In the genomic region with DNA sequence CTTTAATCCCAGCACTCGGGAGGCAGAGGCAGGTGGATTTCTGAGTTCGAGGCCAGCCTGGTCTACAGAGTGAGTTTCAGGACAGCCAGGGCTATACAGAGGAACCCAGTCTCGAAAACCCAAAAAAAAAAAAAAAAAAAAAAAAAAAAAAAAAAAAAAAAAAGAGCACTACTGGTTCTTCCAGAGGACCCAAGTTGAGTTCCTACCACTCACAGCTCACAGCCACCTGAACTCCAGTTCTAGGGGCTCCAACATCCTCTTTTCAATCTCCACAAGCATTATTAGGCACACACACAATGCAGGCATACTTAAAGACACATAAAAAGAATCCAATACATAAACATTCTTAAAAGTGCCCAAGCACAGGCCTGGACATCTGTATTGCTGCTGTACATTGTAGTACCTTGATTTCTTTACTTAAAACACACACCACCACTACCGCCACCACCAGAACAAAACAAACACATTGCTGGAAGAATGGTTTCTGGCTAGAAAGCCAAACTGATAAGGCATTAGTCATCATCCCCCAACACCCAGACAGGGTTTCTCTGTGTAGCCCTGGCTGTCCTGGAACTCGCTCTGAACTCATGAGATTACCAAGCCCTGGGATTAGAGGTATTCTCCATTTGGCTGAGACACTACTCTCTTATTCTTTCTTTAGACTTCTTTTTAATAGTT, we compare ENCODE assay signal across 17 mouse cellular contexts. TPM values are rescaled to one million over a fixed set of nuclear protein-coding genes. Genes with fewer than 3 reads are reported as not detected.
DNase-seq lines count a peak whose midpoint lies in the region; ATAC-seq and TF ChIP-seq lines count a peak whose summit lies in the region.
"Had no signal": no experiment of that assay in that cellular context is flagged by ENCODE, and none has a peak within 500 bp of the region (broad histone marks: within the 10 kb centered on the region; RNA-seq: fewer than 3 reads in every experiment).

No protein-coding gene starts in this region.

- TF ChIP-seq POLR2A in CH12.LX (IDR thresholded peaks at IDR 0.05; ENCODE audit: low read depth, low read length), result no peak

- 0 out of 2 replicates have a peak overlapping the region, but pooled peaks have one; percentile 13 for H3K4me2 ChIP-seq in hindbrain, embryonic 15.5 days
- H3K4me2 ChIP-seq in hindbrain, embryonic 11.5 days (replicated peaks; ENCODE audit: low read depth, low read length), result no peak overlapping the region
- H3K4me2 ChIP-seq in CH12.LX (ENCODE audit: insufficient read depth, low read depth, poor library complexity, severe bottlenecking), result peak overlapping the region; percentile 87
- H3K4me2 ChIP-seq in stomach, embryonic 15.5 days, result no peak overlapping the region
- H3K4me2 ChIP-seq: liver, embryonic 13.5 days had no signal

- no peaks in the 10 kb centered on the region for H3K9me3 ChIP-seq in hindbrain, embryonic 15.5 days
- no peaks in the 10 kb centered on the region for H3K9me3 ChIP-seq in hindbrain, embryonic 11.5 days (ENCODE audit: control insufficient read depth, low read length)
- H3K9me3 ChIP-seq in CH12.LX (replicated peaks; ENCODE audit: low read length), result peaks cover 4% of the 10 kb centered on the region
- no peaks in the 10 kb centered on the region; the same call in 1 of the 2 replicates for H3K9me3 ChIP-seq in stomach, embryonic 15.5 days
- H3K9me3 ChIP-seq: intestine, embryonic 15.5 days; liver, embryonic 13.5 days had no signal

- no peak for TF ChIP-seq RAD21 in CH12.LX (IDR thresholded peaks at IDR 0.05; ENCODE audit: low read depth, low read length)

- 89% methylated on average over 4 of the region's 5 CpGs for WGBS in hindbrain, embryonic 15.5 days
- WGBS in hindbrain, embryonic 11.5 days, result 96% methylated on average over 4 of the region's 5 CpGs
- 73% methylated on average over 4 of the region's 5 CpGs for WGBS in stomach, embryonic 15.5 days

- peaks cover 82% of the 10 kb centered on the region for H3K4me1 ChIP-seq in hindbrain, embryonic 15.5 days (replicated peaks)
- H3K4me1 ChIP-seq in hindbrain, embryonic 11.5 days (replicated peaks; ENCODE audit: control insufficient read depth, insufficient read depth, low read length), result peaks cover 10% of the 10 kb centered on the region
- peaks cover 23 to 77% of the 10 kb centered on the region in 2 experiments for H3K4me1 ChIP-seq in CH12.LX (ENCODE audit: control insufficient read depth in 1 of 2, insufficient read depth in 2 of 2)
- H3K4me1 ChIP-seq in stomach, embryonic 15.5 days, result peaks cover 45% of the 10 kb centered on the region

- ATAC-seq in hindbrain, embryonic 15.5 days (ENCODE audit: low FRiP score, low read depth), result no peak
- ATAC-seq in hindbrain, embryonic 11.5 days (ENCODE audit: low FRiP score), result no peak
- no peak for ATAC-seq in stomach, embryonic 15.5 days (ENCODE audit: insufficient read depth, low FRiP score, low read depth)
- ATAC-seq: forebrain, postnatal 0 days; intestine, embryonic 15.5 days had no signal

- intact Hi-C loops in left cerebral cortex, postnatal 36 days (cut with DNase I), result loop anchor here (5.0 kb wide), 1 partner anchor 38 kb away; no protein-coding TSS in a partner anchor

- H3K4me3 ChIP-seq in hindbrain, embryonic 15.5 days, result no peak overlapping the region
- H3K4me3 ChIP-seq in hindbrain, embryonic 11.5 days (ENCODE audit: low read depth, low read length), result no peak overlapping the region
- H3K4me3 ChIP-seq in CH12.LX (replicated peaks in 1 of 3; ENCODE audit: low read depth in 2 of 3, low read length in 2 of 3, poor library complexity in 1 of 3), result no peak overlapping the region
- no peak overlapping the region for H3K4me3 ChIP-seq in stomach, embryonic 15.5 days (replicated peaks)
- H3K4me3 ChIP-seq: intestine, embryonic 15.5 days; liver, embryonic 13.5 days; midbrain, embryonic 10.5 days had no signal

- H3K27me3 ChIP-seq in hindbrain, embryonic 15.5 days, result no peaks in the 10 kb centered on the region
- H3K27me3 ChIP-seq in hindbrain, embryonic 11.5 days (ENCODE audit: control insufficient read depth, insufficient read depth, low read length), result no peaks in the 10 kb centered on the region
- H3K27me3 ChIP-seq in CH12.LX (replicated peaks), result no peaks in the 10 kb centered on the region
- H3K27me3 ChIP-seq in stomach, embryonic 15.5 days (replicated peaks), result no peaks in the 10 kb centered on the region
- H3K27me3 ChIP-seq: intestine, embryonic 15.5 days; liver, embryonic 13.5 days had no signal

- H3K79me2 ChIP-seq in CH12.LX (replicated peaks; ENCODE audit: control insufficient read depth, extremely low read depth, insufficient read depth, poor library complexity, severe bottlenecking), result peaks cover 94% of the 10 kb centered on the region

- in situ Hi-C loops in CH12.LX (cut with MboI; ENCODE audit: low pct_ligation_motif_present, low pct_unique_long_range_greater_than_20kb, low sequenced_read_pairs), result no loop called here

- H3K36me3 ChIP-seq in hindbrain, embryonic 15.5 days, result no peaks in the 10 kb centered on the region
- H3K36me3 ChIP-seq in hindbrain, embryonic 11.5 days (ENCODE audit: control insufficient read depth, insufficient read depth, low read length), result 0 out of 2 replicates have a peak, but pooled peaks cover 11% of the 10 kb centered on the region
- H3K36me3 ChIP-seq in CH12.LX (replicated peaks in 1 of 2; ENCODE audit: control insufficient read depth in 1 of 2, insufficient read depth in 1 of 2, low read length in 1 of 2), result peaks cover 41 to 85% of the 10 kb centered on the region in 2 experiments
- H3K36me3 ChIP-seq in stomach, embryonic 15.5 days, result peaks cover 8% of the 10 kb centered on the region

- dilution Hi-C loops in CH12.LX (cut with MboI; ENCODE audit: extremely low pct_ligation_motif_present, extremely low pct_unique_long_range_greater_than_20kb, low sequenced_read_pairs), result no loop called here

- DNase-seq in hindbrain, embryonic 11.5 days (ENCODE audit: low spot score), result no peak
- DNase-seq in CH12.LX (ENCODE audit: extremely low read depth) (no peak), MEL-GATA-1-ER (ENCODE audit: extremely low read depth, low read depth) (peak; percentile 46), adipocyte (ENCODE audit: low spot score) (no peak)
- no peak for DNase-seq in left cerebral cortex, postnatal 36 days (ENCODE audit: low spot score in 2 of 2)
- DNase-seq: adrenal gland, postnatal 14 days; cerebellum, postnatal 10 days; forebrain, postnatal 0 days; gastrocnemius, postnatal 10 days; heart, postnatal 36 days; liver, embryonic 13.5 days; lung, postnatal 10 days had no signal

- TF ChIP-seq CTCF in CH12.LX (conservative IDR thresholded peaks at IDR 0.05 in 1 of 2, IDR thresholded peaks at IDR 0.05 in 1 of 2; ENCODE audit: low read depth in 2 of 2, low read length in 2 of 2), result no peak

- no peak overlapping the region for H3K27ac ChIP-seq in hindbrain, embryonic 15.5 days (replicated peaks)
- no peak overlapping the region for H3K27ac ChIP-seq in hindbrain, embryonic 11.5 days (ENCODE audit: low read depth, low read length)
- H3K27ac ChIP-seq in CH12.LX (ENCODE audit: insufficient read depth, low read depth), result peak overlapping the region; percentile 37; the same call in 1 of the 2 replicates
- peak overlapping the region; percentile 14 for H3K27ac ChIP-seq in stomach, embryonic 15.5 days
- H3K27ac ChIP-seq: intestine, embryonic 15.5 days; kidney, postnatal 0 days; liver, embryonic 13.5 days; midbrain, embryonic 10.5 days had no signal

- H3K9ac ChIP-seq in hindbrain, embryonic 15.5 days, result no peak overlapping the region
- no peak overlapping the region for H3K9ac ChIP-seq in hindbrain, embryonic 11.5 days (ENCODE audit: low read depth, low read length)
- no peak overlapping the region for H3K9ac ChIP-seq in CH12.LX (ENCODE audit: insufficient read depth, low read depth)
- no peak overlapping the region for H3K9ac ChIP-seq in stomach, embryonic 15.5 days
- H3K9ac ChIP-seq: forebrain, postnatal 0 days; intestine, embryonic 15.5 days; liver, embryonic 13.5 days had no signal

- no peak for TF ChIP-seq EP300 in CH12.LX (IDR thresholded peaks at IDR 0.05; ENCODE audit: low read length)

TF ChIP-seq in CH12.LX, 34 proteins besides CTCF, POLR2A, EP300 and RAD21:
- TF ChIP-seq ZNF384 (IDR thresholded peaks at IDR 0.05; ENCODE audit: low read depth, low read length) (peak; percentile 81), MAZ (IDR thresholded peaks at IDR 0.05; ENCODE audit: low read depth, low read length) (no peak)

RNA-seq across cellular contexts. Expression of a gene that starts 6.8 kb away (rescaled TPM):
- 14.7 and 15.3 TPM in 2 replicates for polyA plus RNA-seq in hindbrain, embryonic 15.5 days (2015; fragmentation: Nextera tagmentation; extraction: Ambion mirVana)
- 2.8 and 8.5 TPM in 2 replicates for polyA plus RNA-seq in hindbrain, embryonic 11.5 days (2014; fragmentation: Nextera tagmentation; extraction: Ambion mirVana)
- total RNA-seq in CH12.LX (2012; rRNA removed) (3.3 and 3.5 TPM in 2 replicates), CH12.LX (2014; rRNA removed) (1.3 TPM in 2 replicates)
- polyA plus RNA-seq in CH12.LX (2012; ENCODE audit: insufficient read length, low read depth), result 11.8 and 12.9 TPM in 2 replicates
- 10.2 and 10.5 TPM in 2 replicates for polyA plus RNA-seq in stomach, embryonic 15.5 days (2015; fragmentation: Nextera tagmentation; extraction: Ambion mirVana)
- total RNA-seq in left cerebral cortex, postnatal 36 days (2021), result 10 to 100 TPM; 80.9 to 85.3 TPM

RNA-seq across cellular contexts. Expression of a gene that starts 30.0 kb away (rescaled TPM):
- polyA plus RNA-seq in hindbrain, embryonic 15.5 days (2015; fragmentation: Nextera tagmentation; extraction: Ambion mirVana), result 18.2 and 22.2 TPM in 2 replicates
- 24.0 and 31.3 TPM in 2 replicates for polyA plus RNA-seq in hindbrain, embryonic 11.5 days (2014; fragmentation: Nextera tagmentation; extraction: Ambion mirVana)
- total RNA-seq in CH12.LX (2012; rRNA removed), result 26.1 and 27.8 TPM in 2 replicates
- 26.9 and 28.6 TPM in 2 replicates for total RNA-seq in CH12.LX (2014; rRNA removed)
- 30.7 and 34.8 TPM in 2 replicates for polyA plus RNA-seq in CH12.LX (2012; ENCODE audit: insufficient read length, low read depth)
- 18.2 and 18.8 TPM in 2 replicates for polyA plus RNA-seq in stomach, embryonic 15.5 days (2015; fragmentation: Nextera tagmentation; extraction: Ambion mirVana)
- 10 to 100 TPM; 25.8 to 37.3 TPM for total RNA-seq in left cerebral cortex, postnatal 36 days (2021)

RNA-seq across cellular contexts. Expression of a gene that starts 30.2 kb away (rescaled TPM):
- polyA plus RNA-seq in hindbrain, embryonic 15.5 days (2015; fragmentation: Nextera tagmentation; extraction: Ambion mirVana), result 54.6 and 62.1 TPM in 2 replicates
- 60.4 and 65.1 TPM in 2 replicates for polyA plus RNA-seq in hindbrain, embryonic 11.5 days (2014; fragmentation: Nextera tagmentation; extraction: Ambion mirVana)
- total RNA-seq in CH12.LX (2012; rRNA removed) (28.5 and 34.5 TPM in 2 replicates), CH12.LX (2014; rRNA removed) (52.9 and 55.3 TPM in 2 replicates)
- 30.7 and 54.9 TPM in 2 replicates for polyA plus RNA-seq in CH12.LX (2012; ENCODE audit: insufficient read length, low read depth)
- polyA plus RNA-seq in stomach, embryonic 15.5 days (2015; fragmentation: Nextera tagmentation; extraction: Ambion mirVana), result 98.6 and 101 TPM in 2 replicates
- total RNA-seq in left cerebral cortex, postnatal 36 days (2021), result 10 to 100 TPM; 54.0 to 74.1 TPM

RNA-seq across cellular contexts. Expression of a gene that starts 30.3 kb away (rescaled TPM):
- polyA plus RNA-seq in hindbrain, embryonic 15.5 days (2015; fragmentation: Nextera tagmentation; extraction: Ambion mirVana), result 8.5 and 10.2 TPM in 2 replicates
- polyA plus RNA-seq in hindbrain, embryonic 11.5 days (2014; fragmentation: Nextera tagmentation; extraction: Ambion mirVana), result 8.5 and 8.8 TPM in 2 replicates
- total RNA-seq in CH12.LX (2012; rRNA removed) (10.6 and 13.3 TPM in 2 replicates), CH12.LX (2014; rRNA removed) (8.0 and 9.5 TPM in 2 replicates)
- 7.2 and 7.6 TPM in 2 replicates for polyA plus RNA-seq in CH12.LX (2012; ENCODE audit: insufficient read length, low read depth)
- polyA plus RNA-seq in stomach, embryonic 15.5 days (2015; fragmentation: Nextera tagmentation; extraction: Ambion mirVana), result 7.1 and 8.1 TPM in 2 replicates
- total RNA-seq in left cerebral cortex, postnatal 36 days (2021), result 10 to 100 TPM; 17.5 to 21.3 TPM

Comparison
In these comparisons a context has a peak if more than half of its experiments do, and no peak if none do; other contexts are left out.
1. H3K4me2 ChIP-seq: peak in hindbrain, embryonic 15.5 days (single experiment) and CH12.LX (single experiment); none in hindbrain, embryonic 11.5 days (single experiment) and stomach, embryonic 15.5 days (single experiment).
2. H3K27ac ChIP-seq: peak in CH12.LX (single experiment) and stomach, embryonic 15.5 days (single experiment); none in hindbrain, embryonic 15.5 days (single experiment) and hindbrain, embryonic 11.5 days (single experiment).